Mouse (Mus musculus): ENCODE results near the gene Stx18. TPM values are rescaled to one million over a fixed set of nuclear protein-coding genes. Genes with fewer than 3 reads are reported as not detected.

Stx18 gene
- 10 to 100 TPM; 17.8 to 18.0 TPM for total RNA-seq (2021)
- long read RNA-seq, experiment 1, transcript Stx18-203 (11 exons, 3,002 nt): major isoform, 9 of 11 reads
- long read RNA-seq, experiment 1, partial matches to known transcripts: 0 of 11 reads
- long read RNA-seq, experiment 1, other reads (novel, unspliced or antisense): 2 of 11 reads
- long read RNA-seq, experiment 2, transcript Stx18-203 (11 exons, 3,002 nt): major isoform, 8 of 13 reads
- long read RNA-seq, experiment 2, partial matches to known transcripts: 0 of 13 reads
- long read RNA-seq, experiment 2, other reads (novel, unspliced or antisense): 2 of 13 reads

- peak; percentile 89 to 91 for DNase-seq
Measured at GRCm38 (mm10) chr5:38038710-38039592, at the start of gene Stx18. TSS of gene Stx18 (plus strand) at chr5:38038742.

GRCm38 (mm10) chr5:37992346-37992745 is 46.2 kb upstream of the Stx18 start:
- DNase-seq: no peak

GRCm38 (mm10) chr5:37998805-37999204 is 39.7 kb upstream of the Stx18 start:
- DNase-seq: no peak

- DNase-seq: no peak
Measured at GRCm38 (mm10) chr5:38002573-38002972, 36.0 kb upstream of the Stx18 start.

GRCm38 (mm10) chr5:38004746-38005145 is 33.8 kb upstream of the Stx18 start:
- DNase-seq: no peak

GRCm38 (mm10) chr5:38006415-38007347 is 31.9 kb upstream of the Stx18 start:
- DNase-seq: no peak

GRCm38 (mm10) chr5:38009071-38009470 is 29.5 kb upstream of the Stx18 start:
- no peak for DNase-seq

GRCm38 (mm10) chr5:38014916-38015315 is 23.6 kb upstream of the Stx18 start:
- DNase-seq: no peak

GRCm38 (mm10) chr5:38016945-38017344 is 21.6 kb upstream of the Stx18 start:
- DNase-seq: no peak

- DNase-seq: no peak
Measured at GRCm38 (mm10) chr5:38027656-38028055, 10.9 kb upstream of the Stx18 start.

GRCm38 (mm10) chr5:38038274-38038673 is 268 bp upstream of the Stx18 start:
- peak; percentile 6 to 37 for DNase-seq

- DNase-seq: no peak
Measured at GRCm38 (mm10) chr5:38039796-38040195, 1.3 kb downstream of the Stx18 start.

- DNase-seq: no peak
Measured at GRCm38 (mm10) chr5:38044923-38045322, 6.4 kb downstream of the Stx18 start.

- DNase-seq: no peak
Measured at GRCm38 (mm10) chr5:38048177-38048576, 9.6 kb downstream of the Stx18 start.

GRCm38 (mm10) chr5:38061051-38061450 is 22.5 kb downstream of the Stx18 start:
- no peak for DNase-seq

GRCm38 (mm10) chr5:38062709-38063108 is 24.2 kb downstream of the Stx18 start:
- no peak for DNase-seq

GRCm38 (mm10) chr5:38063339-38063738 is 24.8 kb downstream of the Stx18 start:
- no peak for DNase-seq

- DNase-seq: no peak
Measured at GRCm38 (mm10) chr5:38064043-38064575, 25.6 kb downstream of the Stx18 start.

- DNase-seq: peak; percentile 10 to 18
Measured at GRCm38 (mm10) chr5:38064701-38065100, 26.2 kb downstream of the Stx18 start.

- no peak for DNase-seq
Measured at GRCm38 (mm10) chr5:38065454-38065853, 26.9 kb downstream of the Stx18 start.

GRCm38 (mm10) chr5:38066606-38067005 is 28.1 kb downstream of the Stx18 start:
- DNase-seq: no peak

GRCm38 (mm10) chr5:38076326-38076725 is 37.8 kb downstream of the Stx18 start:
- DNase-seq: no peak
